ENCODE assay signal across 13 mouse cellular contexts in the genomic region with DNA sequence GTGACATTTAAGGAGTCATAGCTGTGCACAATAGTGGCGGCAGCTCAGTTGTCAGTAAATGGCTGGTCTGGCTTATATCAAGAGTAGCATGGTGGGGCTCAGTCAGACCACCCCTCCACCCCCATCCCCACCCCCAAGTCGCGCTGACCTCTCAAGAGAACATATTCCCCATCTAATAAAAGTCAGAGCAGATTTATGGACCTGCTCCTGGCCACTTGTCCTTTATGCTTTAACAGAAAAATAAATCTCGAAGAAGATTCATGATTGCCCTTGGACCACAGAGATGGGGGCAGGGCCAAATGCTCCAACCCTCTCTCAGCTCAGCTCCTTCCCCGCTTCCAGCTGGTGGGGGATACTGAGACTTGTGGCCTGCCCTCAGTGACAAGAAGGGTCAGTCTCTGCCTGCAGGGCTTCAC.
DNase-seq lines count a peak whose midpoint lies in the region; ATAC-seq and TF ChIP-seq lines count a peak whose summit lies in the region.
"Had no signal": no experiment of that assay in that cellular context is flagged by ENCODE, and none has a peak within 500 bp of the region (broad histone marks: within the 10 kb centered on the region; RNA-seq: fewer than 3 reads in every experiment).

No protein-coding gene starts in this region.

- no peak for DNase-seq in heart, postnatal 25 days (ENCODE audit: low spot score)
- DNase-seq in midbrain, postnatal 0 days (ENCODE audit: low spot score): no peak
- DNase-seq in kidney, postnatal 4 days: peak; percentile 58 to 67
- DNase-seq in left cerebral cortex, adult 18-20 months (ENCODE audit: low spot score in 2 of 2): no peak
- no peak for DNase-seq in layer of hippocampus, postnatal 14 days (ENCODE audit: low spot score in 2 of 2)
- DNase-seq in c-Kit-positive CD71-positive TER-119-positive erythroid progenitor cells, embryonic 14.5 days (ENCODE audit: low spot score): no peak
- DNase-seq: cerebellum, adult 9-11 months; gastrocnemius, postnatal 25 days; lung, adult 2 months had no signal

- H3K9me3 ChIP-seq in heart, embryonic 11.5 days (replicated peaks; ENCODE audit: control insufficient read depth, low read length): no peaks in the 10 kb centered on the region
- H3K9me3 ChIP-seq in midbrain, embryonic 15.5 days: no peaks in the 10 kb centered on the region
- no peaks in the 10 kb centered on the region for H3K9me3 ChIP-seq in midbrain, postnatal 0 days (ENCODE audit: low read length)
- H3K9me3 ChIP-seq: stomach, embryonic 15.5 days had no signal

- H3K36me3 ChIP-seq in heart, embryonic 11.5 days (ENCODE audit: control insufficient read depth, insufficient read depth, low read length): no peaks in the 10 kb centered on the region
- H3K36me3 ChIP-seq in midbrain, embryonic 15.5 days (replicated peaks): no peaks in the 10 kb centered on the region
- H3K36me3 ChIP-seq in midbrain, postnatal 0 days (ENCODE audit: insufficient read depth, low read length): no peaks in the 10 kb centered on the region
- H3K36me3 ChIP-seq: stomach, embryonic 15.5 days had no signal

- H3K9ac ChIP-seq in heart, embryonic 11.5 days (ENCODE audit: low read depth, low read length): no peak overlapping the region
- H3K9ac ChIP-seq in midbrain, embryonic 15.5 days: no peak overlapping the region
- H3K9ac ChIP-seq in midbrain, postnatal 0 days (replicated peaks; ENCODE audit: low read length, poor library complexity, severe bottlenecking): no peak overlapping the region
- H3K9ac ChIP-seq: stomach, embryonic 15.5 days had no signal

- peaks cover 27% of the 10 kb centered on the region for H3K4me1 ChIP-seq in heart, embryonic 11.5 days (ENCODE audit: control insufficient read depth, insufficient read depth, low read length)
- peaks cover 10% of the 10 kb centered on the region; the same call in 1 of the 2 replicates for H3K4me1 ChIP-seq in midbrain, embryonic 15.5 days
- H3K4me1 ChIP-seq in midbrain, postnatal 0 days (ENCODE audit: insufficient read depth, low read length): no peaks in the 10 kb centered on the region; the same call in 1 of the 2 replicates

- WGBS in heart, embryonic 11.5 days (ENCODE audit: insufficient replicate concordance): 39% methylated on average over 5 of the region's 5 CpGs
- WGBS in midbrain, embryonic 15.5 days: 56% methylated on average over 5 of the region's 5 CpGs
- WGBS in midbrain, postnatal 0 days: 68% methylated on average over 5 of the region's 5 CpGs

- H3K4me3 ChIP-seq in heart, embryonic 11.5 days (ENCODE audit: low read depth, low read length): no peak overlapping the region
- H3K4me3 ChIP-seq in midbrain, embryonic 15.5 days: no peak overlapping the region
- H3K4me3 ChIP-seq in midbrain, postnatal 0 days (ENCODE audit: low read depth, low read length): no peak overlapping the region
- H3K4me3 ChIP-seq: stomach, embryonic 15.5 days had no signal

- intact Hi-C loops in heart, postnatal 25 days (cut with DNase I): no loop called here

- H3K27me3 ChIP-seq in heart, embryonic 11.5 days (ENCODE audit: control insufficient read depth, insufficient read depth, low read length): no peaks in the 10 kb centered on the region
- H3K27me3 ChIP-seq in midbrain, embryonic 15.5 days (replicated peaks): no peaks in the 10 kb centered on the region
- no peaks in the 10 kb centered on the region for H3K27me3 ChIP-seq in midbrain, postnatal 0 days (ENCODE audit: insufficient read depth, low read length)
- H3K27me3 ChIP-seq: stomach, embryonic 15.5 days had no signal

- TF ChIP-seq CTCF in midbrain, postnatal 0 days (IDR thresholded peaks at IDR 0.05): no peak

- ATAC-seq in heart, embryonic 11.5 days (replicated peaks; ENCODE audit: insufficient number of reproducible peaks, low FRiP score, low TSS enrichment): no peak
- ATAC-seq in midbrain, embryonic 15.5 days (replicated peaks): 0 out of 2 replicates have a peak, but pooled peaks have one; percentile 22
- no peak for ATAC-seq in midbrain, postnatal 0 days (ENCODE audit: low FRiP score)
- ATAC-seq: inflammation-experienced regulatory T-cells, adult 6 months had no signal

- peak overlapping the region; percentile 41; the same call in 1 of the 2 replicates for H3K27ac ChIP-seq in heart, embryonic 11.5 days (ENCODE audit: low read depth, low read length)
- no peak overlapping the region for H3K27ac ChIP-seq in midbrain, embryonic 15.5 days
- H3K27ac ChIP-seq in midbrain, postnatal 0 days (ENCODE audit: low read depth, low read length): no peak overlapping the region
- H3K27ac ChIP-seq: stomach, embryonic 15.5 days had no signal

- H3K4me2 ChIP-seq in heart, embryonic 11.5 days: peak overlapping the region; percentile 11
- H3K4me2 ChIP-seq in midbrain, embryonic 15.5 days: no peak overlapping the region
- no peak overlapping the region for H3K4me2 ChIP-seq in midbrain, postnatal 0 days (ENCODE audit: low read depth, low read length, poor library complexity, severe bottlenecking)
- H3K4me2 ChIP-seq: stomach, embryonic 15.5 days had no signal

Comparison
In these comparisons a context has a peak if more than half of its experiments do, and no peak if none do; other contexts are left out.
1. DNase-seq: peak in kidney, postnatal 4 days (2 of 2); none in heart, postnatal 25 days (single experiment), midbrain, postnatal 0 days (single experiment), left cerebral cortex, adult 18-20 months (0 of 2), layer of hippocampus, postnatal 14 days (0 of 2) and c-Kit-positive CD71-positive TER-119-positive erythroid progenitor cells, embryonic 14.5 days (single experiment).